Comparison of ENCODE assay signal across 8 mouse cellular contexts in the genomic region with DNA sequence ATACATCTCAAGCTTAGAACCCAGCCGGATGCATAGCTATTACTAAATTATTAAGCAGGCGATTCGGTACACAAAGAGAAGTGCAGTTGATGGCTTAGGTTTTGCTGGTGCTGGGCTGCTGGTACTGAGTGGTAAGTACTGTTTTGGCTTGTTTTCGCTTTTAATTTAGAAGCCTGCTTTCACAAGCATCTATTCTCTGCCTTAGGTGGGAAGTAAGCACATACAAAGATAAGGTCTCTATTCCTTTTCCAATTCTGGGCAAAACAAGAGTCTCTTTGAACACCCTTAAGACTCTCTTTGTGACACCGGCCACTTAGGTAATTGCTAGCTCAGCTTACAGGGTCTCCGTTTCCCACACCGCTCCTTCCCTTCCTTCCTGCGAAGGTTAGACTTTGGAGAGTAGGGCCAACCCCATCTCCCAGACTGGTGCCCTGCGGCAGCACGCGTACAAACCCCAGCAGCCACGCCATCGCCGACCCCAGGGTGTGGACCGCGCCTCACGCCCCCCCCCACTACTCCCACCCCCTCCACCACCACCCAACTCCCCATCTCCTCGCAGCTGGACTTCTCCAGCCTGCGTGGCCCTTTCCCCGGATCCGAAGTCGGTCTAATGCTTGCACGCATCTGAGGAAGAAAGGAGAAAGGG. TPM values are rescaled to one million over a fixed set of nuclear protein-coding genes. Genes with fewer than 3 reads are reported as not detected.
DNase-seq lines count a peak whose midpoint lies in the region; ATAC-seq and TF ChIP-seq lines count a peak whose summit lies in the region.

No protein-coding gene starts in this region.

- H3K9ac ChIP-seq in liver, embryonic 12.5 days, result peak overlapping the region; percentile 50

- no peak overlapping the region for H3K27ac ChIP-seq in cerebellum, adult 2 months (ENCODE audit: insufficient read depth, low read length)
- 0 out of 2 replicates have a peak overlapping the region, but pooled peaks have one; percentile 36 for H3K27ac ChIP-seq in liver, embryonic 12.5 days

- H3K4me3 ChIP-seq in cerebellum, adult 2 months (replicated peaks; ENCODE audit: insufficient read depth, low read depth, low read length), result peak overlapping the region; percentile 64
- H3K4me3 ChIP-seq in liver, embryonic 12.5 days, result peak overlapping the region; percentile 57

- no peaks in the 10 kb centered on the region; the same call in 1 of the 2 replicates for H3K27me3 ChIP-seq in cerebellum, adult 2 months (ENCODE audit: control insufficient read depth, insufficient read depth, low read length)
- peaks cover 23% of the 10 kb centered on the region for H3K27me3 ChIP-seq in liver, embryonic 12.5 days (replicated peaks)

- WGBS in cerebellum, adult 2 months, result 5% methylated on average over 23 of the region's 23 CpGs
- WGBS in liver, embryonic 12.5 days (ENCODE audit: insufficient replicate concordance), result 5% methylated on average over 22 of the region's 23 CpGs

- H3K36me3 ChIP-seq in liver, embryonic 12.5 days, result no peaks in the 10 kb centered on the region

- H3K4me1 ChIP-seq in cerebellum, adult 2 months (ENCODE audit: control insufficient read depth, insufficient read depth, low read length), result no peaks in the 10 kb centered on the region; the same call in 1 of the 2 replicates
- H3K4me1 ChIP-seq in liver, embryonic 12.5 days, result peaks cover 13% of the 10 kb centered on the region

- DNase-seq in cerebellum, adult 2 months, result no peak
- no peak for DNase-seq in cerebellum, adult 9-11 months
- peak; percentile 4 for DNase-seq in thymus, postnatal 0 days (ENCODE audit: low spot score)
- no peak for DNase-seq in thymus, postnatal 14 days
- no peak for DNase-seq in left cerebral cortex, adult 8-10 months (ENCODE audit: low spot score in 2 of 2)
- DNase-seq in cerebellum, adult 18-20 months, result no peak
- DNase-seq in spleen, adult 12 weeks (ENCODE audit: low spot score), result no peak

- TF ChIP-seq POLR2A in cerebellum, adult 2 months (IDR thresholded peaks at IDR 0.05; ENCODE audit: borderline replicate concordance, insufficient read depth, low read length), result no peak

- H3K4me2 ChIP-seq in liver, embryonic 12.5 days, result peak overlapping the region; percentile 76

- no peak for TF ChIP-seq CTCF in cerebellum, adult 2 months (IDR thresholded peaks at IDR 0.05; ENCODE audit: borderline replicate concordance, insufficient read depth, low read depth, low read length)

- no peaks in the 10 kb centered on the region for H3K9me3 ChIP-seq in liver, embryonic 12.5 days (replicated peaks)

- ATAC-seq in liver, embryonic 12.5 days, result no peak

RNA-seq across cellular contexts. Expression of a gene that starts 0.4 kb away (rescaled TPM):
- polyA plus RNA-seq in cerebellum, adult 2 months (2012; rRNA removed), result 10.8 and 12.3 TPM in 2 replicates
- polyA plus RNA-seq in thymus, postnatal 0 days (2015; fragmentation: Nextera tagmentation; extraction: Ambion mirVana), result 6.7 and 7.4 TPM in 2 replicates
- 3.6 and 3.7 TPM in 2 replicates for polyA plus RNA-seq in liver, embryonic 12.5 days (2016; fragmentation: Nextera tagmentation; extraction: Ambion mirVana)
- total RNA-seq in left cerebral cortex, adult 8-10 months (2022), result 10 to 100 TPM; 21.7 to 35.6 (median 25.8) TPM
